Mouse (Mus musculus): ENCODE measurements at regions not wholly inside any gene's neighbourhood (a gene's known extent, or its start where the extent isn't known, plus 50 kb on each side); places are given as distances from the start of the nearest gene placed in this dataset.

DNA sequence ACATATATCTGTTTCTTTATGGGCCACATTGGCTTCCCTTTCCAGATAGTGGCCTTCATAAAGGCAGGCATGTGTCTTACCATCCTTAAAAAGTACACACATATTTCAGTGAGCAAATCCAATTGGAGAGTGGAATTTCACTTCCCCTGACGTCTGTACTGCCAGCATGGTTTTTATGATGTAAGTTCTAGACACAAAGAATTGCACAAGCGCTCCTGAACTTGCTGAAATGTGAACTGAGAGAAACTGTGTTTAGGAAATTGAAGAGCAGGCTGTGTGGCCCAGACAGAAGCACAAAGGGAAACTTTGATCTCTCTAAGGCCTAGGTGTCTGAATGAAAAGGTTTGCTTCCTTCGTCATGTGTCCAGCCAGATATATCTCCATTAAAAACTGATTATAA is 129.2 kb upstream of the Plcb4 start:
- TF ChIP-seq CTCF (IDR thresholded peaks at IDR 0.05; ENCODE audit: control insufficient read depth, insufficient read depth, insufficient replicate concordance, low read depth, low read length): no peak
- TF ChIP-seq POLR2A (IDR thresholded peaks at IDR 0.05; ENCODE audit: control insufficient read depth, low read depth, low read length): no peak
